Mouse (Mus musculus) urinary bladder, postnatal 0 days (tissue): ENCODE measurements around the gene Ldhb. TPM values are rescaled to one million over a fixed set of nuclear protein-coding genes. Genes with fewer than 3 reads are reported as not detected.

Experiments
- polyA plus RNA-seq: library from polyadenylated mRNA; unstranded; fragments of >200 nt; fragmentation: Nextera tagmentation; extraction: Ambion mirVana; gene quantifications from 2 replicates; pipeline ENCODE4 v1.2.1, GENCODE M21; 2015

Ldhb gene
- 293 and 296 TPM in 2 replicates for polyA plus RNA-seq

GRCm38 (mm10) chr6:142507785-142508162 is at the start of gene Ldhb:
TSS of gene Ldhb (minus strand) at chr6:142507957.

GRCm38 (mm10) chr6:142472801-142473203 is 35.0 kb downstream of the Ldhb start, which contains the start of gene Gys2:
TSS of gene Gys2 (minus strand) at chr6:142473109.

Other genes with a start within 250 kb of the Ldhb start
- gene Iapp, start 209.5 kb downstream of the Ldhb start, polyA plus RNA-seq, result not detected in 2 replicates
- gene Slco1a5, start 185.0 kb downstream of the Ldhb start, polyA plus RNA-seq, result not detected in 2 replicates
- 11.4 and 12.5 TPM in 2 replicates for gene Pyroxd1, start 162.3 kb downstream of the Ldhb start, polyA plus RNA-seq
- 11.6 and 14.3 TPM in 2 replicates for gene Recql, start 120.9 kb downstream of the Ldhb start, polyA plus RNA-seq
- 65.8 and 80.7 TPM in 2 replicates for gene Golt1b, start 120.7 kb downstream of the Ldhb start, polyA plus RNA-seq
- gene Spx, start 94.5 kb downstream of the Ldhb start, polyA plus RNA-seq, result 0.29 TPM in 1 of 2 replicates, not detected in the other
- gene Gys2, start 34.8 kb downstream of the Ldhb start, polyA plus RNA-seq, result 0.05 and 0.06 TPM in 2 replicates
- 16.4 and 17.6 TPM in 2 replicates for gene Kcnj8, start 63.7 kb upstream of the Ldhb start, polyA plus RNA-seq
- 6.3 and 7.0 TPM in 2 replicates for gene Abcc9, start 194.4 kb upstream of the Ldhb start, polyA plus RNA-seq
- 47.8 and 48.4 TPM in 2 replicates for gene Cmas, start 248.7 kb upstream of the Ldhb start, polyA plus RNA-seq